Mouse (Mus musculus) E14TG2a.4 (cell line): ENCODE data around the gene Hspa12a.
A peak's percentile ranks its signal among the peaks of the same experiment; 100 is the strongest.

Experiments
- H3K27me3 ChIP-seq: 2 replicates; pipeline ENCODE4 v1.6.1; 2014; ENCODE audit warnings: low read length, control low read depth; ENCODE audit not compliant: insufficient read depth
- H3K36me3 ChIP-seq: 2 replicates; pipeline ENCODE4 v1.6.1; 2014; ENCODE audit warnings: low read length, control low read depth; ENCODE audit not compliant: insufficient read depth
- H3K4me1 ChIP-seq: replicated peaks from 2 replicates; pipeline ENCODE4 v1.6.1; 2014; ENCODE audit warnings: low read depth, low read length, control low read depth
- H3K4me3 ChIP-seq: replicated peaks from 2 replicates; pipeline ENCODE4 v1.5.1; 2014; ENCODE audit warnings: mild to moderate bottlenecking, low read length
- H3K9me3 ChIP-seq: 2 replicates; pipeline ENCODE4 v1.6.1; 2014; ENCODE audit warnings: low read length, control low read depth
- CTCF ChIP-seq: conservative IDR thresholded peaks from 2 replicates; pipeline ENCODE4 v1.5.1; 2014; ENCODE audit warnings: low read length
- NANOG ChIP-seq: IDR thresholded peaks from 2 replicates; pipeline ENCODE4 v1.6.1; 2014; ENCODE audit warnings: borderline replicate concordance, low read length, mixed read lengths
- POU5F1 ChIP-seq: IDR thresholded peaks from 2 replicates; pipeline ENCODE4 v1.6.1; 2014; ENCODE audit warnings: low read length, borderline replicate concordance

Hspa12a gene

DNA sequence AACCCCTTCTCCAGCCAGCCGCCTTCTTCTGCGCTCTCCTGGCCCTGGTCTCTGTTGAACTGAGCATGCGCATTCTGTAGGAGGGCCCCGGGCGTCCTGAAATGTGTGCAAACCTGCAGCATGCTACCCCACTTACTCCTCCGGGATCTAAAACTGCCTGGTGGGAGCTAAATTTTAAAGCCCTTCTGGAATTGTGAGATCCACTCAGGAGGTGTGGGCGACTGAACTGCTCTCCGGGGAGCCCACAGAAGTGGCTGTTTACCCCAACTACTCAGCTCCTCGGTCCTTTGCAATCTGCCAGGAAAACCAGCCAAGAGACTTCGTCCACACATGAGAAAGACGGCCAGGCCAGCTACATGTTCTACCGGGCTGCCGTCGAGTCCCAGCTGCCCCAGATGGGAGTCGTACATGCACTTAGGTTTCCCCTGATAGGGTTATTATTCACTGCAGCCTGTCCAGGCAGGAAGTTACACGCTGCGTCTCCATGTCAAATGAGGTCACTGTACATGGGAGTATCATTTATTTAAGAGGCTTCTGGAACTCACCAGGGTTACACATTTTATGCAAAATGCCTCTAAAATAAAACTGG, 126.9 kb downstream of the Hspa12a start:
- no peak overlapping the region for H3K4me3 ChIP-seq
- TF ChIP-seq NANOG (no peak), CTCF (no peak)
- peaks cover 19% of the 10 kb centered on the region for H3K4me1 ChIP-seq
- no peaks in the 10 kb centered on the region for H3K27me3 ChIP-seq
- H3K36me3 ChIP-seq: no peaks in the 10 kb centered on the region
- H3K9me3 ChIP-seq: no peaks in the 10 kb centered on the region

DNA sequence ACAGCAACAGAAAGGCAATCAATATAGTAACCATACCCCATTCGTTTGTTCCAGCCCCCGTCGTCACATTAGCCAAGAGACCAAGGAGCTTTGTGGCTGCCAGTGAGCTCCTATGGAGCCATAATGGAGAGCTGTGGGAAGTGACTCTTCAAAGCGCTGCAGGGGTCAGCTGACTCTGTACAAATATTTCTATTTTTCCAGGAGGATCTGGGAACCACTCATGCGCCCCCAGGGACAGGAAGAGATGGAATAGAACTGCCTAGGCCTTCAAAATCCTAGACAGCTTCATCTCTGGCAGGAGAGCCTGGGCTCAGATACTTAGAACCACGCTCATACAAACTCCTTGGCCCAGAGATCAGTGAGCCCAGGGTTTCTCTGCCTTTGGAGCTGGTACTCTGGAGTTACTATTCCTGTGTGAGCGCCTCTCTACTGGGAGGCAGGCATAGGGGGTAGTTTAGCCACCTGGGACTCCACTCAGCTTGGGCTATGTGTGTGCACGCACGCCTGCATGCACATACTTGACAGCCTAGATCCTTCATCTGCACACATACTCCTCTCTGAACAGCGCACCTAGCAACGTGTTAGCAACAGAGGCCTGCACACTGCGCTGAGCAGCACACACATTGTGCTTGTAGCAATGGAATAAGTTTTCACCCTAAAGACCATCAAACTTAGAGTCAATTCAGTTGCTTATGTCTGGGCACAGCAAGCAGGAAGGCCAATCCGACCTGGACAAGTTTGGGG, 128.1 kb downstream of the Hspa12a start:
- no peaks in the 10 kb centered on the region for H3K36me3 ChIP-seq
- no peaks in the 10 kb centered on the region for H3K9me3 ChIP-seq

DNA sequence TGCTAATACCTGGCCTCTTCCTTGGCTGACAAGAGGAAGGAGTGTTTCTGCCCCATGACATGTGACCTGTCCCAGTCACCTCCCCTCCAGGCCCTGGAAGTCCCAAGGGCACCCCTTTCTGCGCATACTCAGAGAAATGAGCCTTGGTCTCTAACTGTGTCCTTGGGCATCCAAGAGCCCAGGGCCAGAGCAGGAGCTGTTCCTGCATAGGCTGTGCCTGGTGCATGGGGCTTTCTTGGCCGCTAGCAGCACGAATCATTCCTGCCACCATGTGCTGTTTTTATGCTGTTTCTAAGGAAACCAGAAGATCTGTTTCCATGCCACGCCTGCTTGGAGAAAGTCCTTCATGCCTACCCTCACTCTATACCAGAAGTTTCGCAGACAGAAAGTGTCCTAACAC, 132.9 kb downstream of the Hspa12a start:
- H3K36me3 ChIP-seq: no peaks in the 10 kb centered on the region

More for the DNA sequence above, 128.1 kb downstream of the Hspa12a start:
- no peak for TF ChIP-seq NANOG
- no peak for TF ChIP-seq CTCF
- TF ChIP-seq POU5F1: no peak
- H3K4me1 ChIP-seq: peaks cover 19% of the 10 kb centered on the region
- H3K4me3 ChIP-seq: no peak overlapping the region
- H3K27me3 ChIP-seq: no peaks in the 10 kb centered on the region

GRCm38 (mm10) chr19:58808864-58809263, 134.6 kb downstream of the Hspa12a start:
- Histone ChIP-seq H3K4me3 (no peak overlapping the region), H3K9me3 (peaks cover 5% of the 10 kb centered on the region; the same call in 1 of the 2 replicates)
- TF ChIP-seq CTCF: no peak
- TF ChIP-seq POU5F1: no peak
- TF ChIP-seq NANOG: no peak

More for the DNA sequence above, 132.9 kb downstream of the Hspa12a start:
- no peaks in the 10 kb centered on the region for H3K9me3 ChIP-seq
- no peaks in the 10 kb centered on the region; the same call in 1 of the 2 replicates for H3K27me3 ChIP-seq
- TF ChIP-seq POU5F1 (no peak), CTCF (no peak), NANOG (no peak)
- H3K4me1 ChIP-seq: peaks cover 3% of the 10 kb centered on the region; the same call in 1 of the 2 replicates
- H3K4me3 ChIP-seq: no peak overlapping the region

DNA sequence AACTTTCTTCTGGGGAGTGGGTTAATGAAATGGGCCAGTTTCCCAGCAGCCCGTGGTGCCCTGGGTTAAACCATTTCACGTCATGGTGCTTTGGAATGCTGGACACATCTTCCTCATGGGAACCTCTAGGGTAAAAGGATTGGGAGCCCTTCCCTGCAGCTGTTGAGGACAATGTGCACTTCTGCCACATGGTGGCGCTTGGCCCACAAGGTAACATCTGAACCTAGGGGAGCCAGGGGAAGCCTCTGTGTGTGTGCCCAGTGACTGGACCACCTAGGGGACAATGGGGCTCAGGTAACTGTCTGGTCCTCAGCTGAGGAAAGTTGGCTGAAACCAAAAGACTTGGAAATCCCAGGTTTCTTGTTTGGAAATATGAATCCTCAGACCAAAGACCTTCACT, 137.1 kb downstream of the Hspa12a start:
- TF ChIP-seq CTCF (peak; percentile 63), POU5F1 (no peak)
- Histone ChIP-seq H3K36me3 (no peaks in the 10 kb centered on the region), H3K9me3 (peaks cover 5% of the 10 kb centered on the region; the same call in 1 of the 2 replicates), H3K4me3 (no peak overlapping the region), H3K4me1 (peaks cover 3% of the 10 kb centered on the region; the same call in 1 of the 2 replicates), H3K27me3 (no peaks in the 10 kb centered on the region; the same call in 1 of the 2 replicates)

More at GRCm38 (mm10) chr19:58808864-58809263, 134.6 kb downstream of the Hspa12a start:
- Histone ChIP-seq H3K4me1 (peaks cover 3% of the 10 kb centered on the region; the same call in 1 of the 2 replicates), H3K36me3 (no peaks in the 10 kb centered on the region), H3K27me3 (no peaks in the 10 kb centered on the region; the same call in 1 of the 2 replicates)

GRCm38 (mm10) chr19:58805191-58805779, 138.2 kb downstream of the Hspa12a start:
- no peak for TF ChIP-seq POU5F1
- no peaks in the 10 kb centered on the region for H3K36me3 ChIP-seq
- peaks cover 10% of the 10 kb centered on the region for H3K27me3 ChIP-seq
- peaks cover 3% of the 10 kb centered on the region; the same call in 1 of the 2 replicates for H3K4me1 ChIP-seq
- H3K9me3 ChIP-seq: peaks cover 5% of the 10 kb centered on the region; the same call in 1 of the 2 replicates
- H3K4me3 ChIP-seq: no peak overlapping the region

DNA sequence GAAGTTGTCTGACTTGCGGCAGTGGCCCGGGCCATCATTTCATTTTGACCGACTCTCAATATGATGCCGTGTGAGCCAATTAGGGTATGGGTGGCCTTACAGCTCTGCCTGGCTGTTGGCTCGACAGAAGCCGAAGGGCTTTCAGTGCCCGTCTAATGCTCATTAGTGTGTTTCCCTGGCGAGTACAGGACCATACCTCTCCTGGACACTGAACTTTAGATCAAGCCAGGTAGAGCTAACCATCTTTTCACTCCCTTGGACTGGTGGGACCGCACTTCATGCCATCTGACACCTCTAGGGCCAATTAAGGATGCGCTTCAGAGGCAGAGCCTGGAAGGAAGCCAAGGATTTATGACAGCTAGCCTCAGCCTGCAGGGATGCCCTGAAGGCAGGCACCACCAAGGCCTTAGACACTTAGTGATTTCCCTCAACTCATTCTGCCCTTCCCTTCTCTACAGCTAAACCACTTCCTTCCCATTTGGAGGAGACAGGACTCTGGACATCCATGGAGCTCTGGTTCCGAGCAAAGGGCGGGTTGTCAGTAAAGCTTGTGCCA, 148.3 kb downstream of the Hspa12a start:
- Histone ChIP-seq H3K9me3 (no peaks in the 10 kb centered on the region), H3K4me1 (peaks cover 26% of the 10 kb centered on the region), H3K4me3 (no peak overlapping the region), H3K27me3 (peaks cover 30% of the 10 kb centered on the region), H3K36me3 (no peaks in the 10 kb centered on the region)
- TF ChIP-seq CTCF: no peak
- TF ChIP-seq NANOG: no peak
- no peak for TF ChIP-seq POU5F1

DNA sequence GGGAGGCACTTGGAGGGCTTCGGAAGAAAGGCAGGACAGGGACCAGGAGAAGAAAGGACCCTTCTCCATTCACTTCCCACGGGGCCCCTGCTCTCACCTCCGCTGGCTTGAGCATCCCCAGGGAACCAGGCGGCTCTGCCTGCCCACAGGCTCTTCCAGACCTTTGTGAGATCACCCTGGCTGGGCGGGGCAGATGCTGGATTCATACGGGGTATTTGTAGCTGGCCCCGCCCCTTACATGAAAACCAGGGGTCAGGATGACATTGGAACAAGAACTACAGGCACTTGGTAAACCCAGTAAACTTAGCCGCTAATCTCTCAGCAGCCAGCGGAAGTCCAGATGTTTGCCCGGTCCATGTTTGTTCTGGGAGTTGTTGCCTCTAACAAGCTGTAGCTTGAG, 149.2 kb downstream of the Hspa12a start, which contains the start of gene 1700019N19Rik:
Gene 1700019N19Rik, minus strand, starts transcription at position 178 of the 400 bp plus-strand sequence.
- H3K4me3 ChIP-seq: peak within 1 kb of the TSS; percentile 35
- H3K4me1 ChIP-seq: peaks cover 22% of the 10 kb centered on the region
- TF ChIP-seq POU5F1: no peak
- no peak for TF ChIP-seq NANOG
- TF ChIP-seq CTCF: no peak
- H3K36me3 ChIP-seq: no peaks in the 10 kb centered on the region
- H3K9me3 ChIP-seq: no peaks in the 10 kb centered on the region
- peaks cover 21% of the 10 kb centered on the region for H3K27me3 ChIP-seq
